Mouse (Mus musculus): ENCODE data around the gene BC030867. TPM values are rescaled to one million over a fixed set of nuclear protein-coding genes. Genes with fewer than 3 reads are reported as not detected.

BC030867 gene
- total RNA-seq, 2 experiments from 2014 or later: 1.2 TPM

GRCm38 (mm10) chr11:102219994-102220346 is 28.7 kb upstream of the BC030867 start:
- intact Hi-C loops (cut with DNase I): no loop called here
- no peak for DNase-seq (ENCODE audit: low spot score in 2 of 2)

GRCm38 (mm10) chr11:102220451-102220850 is 28.2 kb upstream of the BC030867 start:
- DNase-seq (ENCODE audit: low spot score in 2 of 2): no peak
- intact Hi-C loops (cut with DNase I): no loop called here

- DNase-seq (ENCODE audit: low spot score in 2 of 2): no peak
Measured at GRCm38 (mm10) chr11:102221243-102221953, 27.3 kb upstream of the BC030867 start.

GRCm38 (mm10) chr11:102221954-102222351 is 26.7 kb upstream of the BC030867 start:
- DNase-seq (ENCODE audit: low spot score in 2 of 2): no peak
- intact Hi-C loops (cut with DNase I): no loop called here

More at GRCm38 (mm10) chr11:102221243-102221953, 27.3 kb upstream of the BC030867 start:
- intact Hi-C loops (cut with DNase I): no loop called here

- no peak for DNase-seq (ENCODE audit: low spot score in 2 of 2)
- intact Hi-C loops (cut with DNase I): no loop called here
Measured at GRCm38 (mm10) chr11:102223166-102223565, 25.5 kb upstream of the BC030867 start.

- DNase-seq (ENCODE audit: low spot score in 2 of 2): no peak
- intact Hi-C loops (cut with DNase I): loop anchor here (5.0 kb wide), 1 partner anchor 37 kb away; the partner anchor contains the start of genes G6pc3 and Lsm12
Measured at GRCm38 (mm10) chr11:102224686-102225085, 24.0 kb upstream of the BC030867 start.

GRCm38 (mm10) chr11:102225221-102225620 is 23.5 kb upstream of the BC030867 start:
- intact Hi-C loops (cut with DNase I): loop anchor here (5.0 kb wide), 1 partner anchor 38 kb away; the partner anchor contains the start of genes G6pc3 and Lsm12
- DNase-seq (ENCODE audit: low spot score in 2 of 2): no peak

- DNase-seq (ENCODE audit: low spot score in 2 of 2): no peak
- intact Hi-C loops (cut with DNase I): loop anchor here (5.0 kb wide), 1 partner anchor 39 kb away; the partner anchor contains the start of genes G6pc3 and Lsm12
Measured at GRCm38 (mm10) chr11:102226067-102226978, 22.4 kb upstream of the BC030867 start.

- DNase-seq (ENCODE audit: low spot score in 2 of 2): no peak
- intact Hi-C loops (cut with DNase I): loop anchor here (5.0 kb wide), 1 partner anchor 40 kb away; the partner anchor contains the start of genes G6pc3 and Lsm12
Measured at GRCm38 (mm10) chr11:102227270-102228190, 21.2 kb upstream of the BC030867 start.

- intact Hi-C loops (cut with DNase I): loop anchor here (5.0 kb wide), 1 partner anchor 41 kb away; the partner anchor contains the start of genes G6pc3 and Lsm12
Measured at GRCm38 (mm10) chr11:102228191-102228545, 20.5 kb upstream of the BC030867 start.

GRCm38 (mm10) chr11:102228646-102229268 is 19.9 kb upstream of the BC030867 start:
- no peak for DNase-seq (ENCODE audit: low spot score in 2 of 2)
- intact Hi-C loops (cut with DNase I): loop anchor here (5.0 kb wide), 1 partner anchor 41 kb away; the partner anchor contains the start of genes G6pc3 and Lsm12

More at GRCm38 (mm10) chr11:102228191-102228545, 20.5 kb upstream of the BC030867 start:
- DNase-seq (ENCODE audit: low spot score in 2 of 2): no peak

GRCm38 (mm10) chr11:102229331-102229953 is 19.2 kb upstream of the BC030867 start:
- peak in 1 of 2 experiments; percentile 44 for DNase-seq (ENCODE audit: low spot score in 2 of 2)
- intact Hi-C loops (cut with DNase I): loop anchor here (5.0 kb wide), 1 partner anchor 42 kb away; the partner anchor contains the start of genes G6pc3 and Lsm12

GRCm38 (mm10) chr11:102230006-102230741 is 18.5 kb upstream of the BC030867 start, which contains the start of gene Hdac5:
Hdac5 (minus strand) TSS chr11:102230166.
- intact Hi-C loops (cut with DNase I): loop anchor here (1.0 to 2.0 kb wide), 2 partner anchors 13 to 15 kb away; no protein-coding TSS in a partner anchor
- DNase-seq (ENCODE audit: low spot score in 2 of 2): peak; percentile 95 to 96

- no peak for DNase-seq (ENCODE audit: low spot score in 2 of 2)
- intact Hi-C loops (cut with DNase I): no loop called here
Measured at GRCm38 (mm10) chr11:102236022-102236421, 12.7 kb upstream of the BC030867 start.

GRCm38 (mm10) chr11:102240636-102241035 is 8.0 kb upstream of the BC030867 start:
- DNase-seq (ENCODE audit: low spot score in 2 of 2): no peak
- intact Hi-C loops (cut with DNase I): loop anchor here (5.0 kb wide), 1 partner anchor 38 kb away; no protein-coding TSS in a partner anchor

GRCm38 (mm10) chr11:102241246-102241645 is 7.4 kb upstream of the BC030867 start:
- DNase-seq (ENCODE audit: low spot score in 2 of 2): no peak
- intact Hi-C loops (cut with DNase I): loop anchor here (5.0 kb wide), 1 partner anchor 39 kb away; no protein-coding TSS in a partner anchor

GRCm38 (mm10) chr11:102241874-102242273 is 6.8 kb upstream of the BC030867 start:
- intact Hi-C loops (cut with DNase I): loop anchor here (5.0 kb wide), 1 partner anchor 40 kb away; no protein-coding TSS in a partner anchor
- no peak for DNase-seq (ENCODE audit: low spot score in 2 of 2)

Measured in left cerebral cortex, postnatal 36 days (tissue).